Mouse (Mus musculus) spleen, adult 2 months (tissue): ENCODE results near the gene Ubr1. TPM values are rescaled to one million over a fixed set of nuclear protein-coding genes. Genes with fewer than 3 reads are reported as not detected.
A peak's percentile ranks its signal among the peaks of the same experiment; 100 is the strongest.

ENCODE experiments used
- DNase-seq, 2 experiments: peaks; one replicate each; pipeline versions ENCODE4 v3.0.0 to v3.0.0-alpha.2; 2012 to 2021; ENCODE audit warnings: low spot score in 2 of 2, low read depth in 1 of 2
- H3K27ac ChIP-seq: fragments of 200-500 bp; 2 replicates; pipeline ENCODE4 v1.5.1; 2012; ENCODE audit warnings: low read length, inconsistent platforms; ENCODE audit not compliant: insufficient read depth
- H3K27me3 ChIP-seq: fragments of 200-500 bp; 2 replicates; pipeline ENCODE4 v1.6.1; 2012; ENCODE audit warnings: mild to moderate bottlenecking, moderate library complexity, low read length, inconsistent platforms; ENCODE audit not compliant: control insufficient read depth, insufficient read depth
- H3K36me3 ChIP-seq: fragments of 200-500 bp; 2 replicates; pipeline ENCODE4 v1.6.1; 2012; ENCODE audit warnings: mild to moderate bottlenecking, low read length, inconsistent platforms; ENCODE audit not compliant: control insufficient read depth, insufficient read depth
- H3K4me1 ChIP-seq: fragments of 200-500 bp; 2 replicates; pipeline ENCODE4 v1.6.1; 2011; ENCODE audit warnings: inconsistent platforms; ENCODE audit not compliant: control insufficient read depth, insufficient read depth, insufficient read length
- H3K4me3 ChIP-seq: fragments of 200-500 bp; 2 replicates; pipeline ENCODE4 v1.5.1; 2011; ENCODE audit warnings: mild to moderate bottlenecking, inconsistent platforms; ENCODE audit not compliant: insufficient read depth, insufficient read length; ENCODE audit errors: extremely low read depth
- CTCF ChIP-seq: fragments of 200-500 bp; IDR thresholded peaks from 2 replicates; pipeline ENCODE4 v1.5.1; 2011; ENCODE audit warnings: mild to moderate bottlenecking, inconsistent platforms; ENCODE audit not compliant: insufficient read depth, insufficient read length, insufficient replicate concordance; ENCODE audit errors: extremely low read depth
- POLR2A ChIP-seq: fragments of 200-500 bp; IDR thresholded peaks from 2 replicates; pipeline ENCODE4 v1.6.1; 2011; ENCODE audit warnings: low read depth, low read length, inconsistent platforms
- WGBS: fragments of 180-500 bp; shearing (Covaris S2); methylation state at CpG from one replicate; pipeline ENCODE4 v1.1.7; 2018; 5-methylcytosine and 5-hydroxymethylcytosine counted together
- polyA plus RNA-seq: library from polyadenylated mRNA; depleted of rRNA; stranded (reverse); fragments of >200 nt; gene quantifications from 2 replicates; pipeline ENCODE4 v1.2.3, GENCODE M21; 2012

Gene Ubr1
- polyA plus RNA-seq, 1 experiment, result 25.3 TPM

- Histone ChIP-seq H3K27me3 (no peaks in the 10 kb centered on the region), H3K4me1 (no peaks in the 10 kb centered on the region), H3K36me3 (peaks cover 20% of the 10 kb centered on the region), H3K4me3 (no peak overlapping the region), H3K27ac (no peak overlapping the region)
- DNase-seq, result no peak
- no peak for TF ChIP-seq POLR2A
- no peak for TF ChIP-seq CTCF
- WGBS, result 88% methylated on average over 4 of the region's 4 CpGs
Measured at GRCm38 (mm10) chr2:120909556-120909955, 61.0 kb downstream of the Ubr1 start.

- Histone ChIP-seq H3K4me1 (no peaks in the 10 kb centered on the region), H3K27ac (no peak overlapping the region), H3K27me3 (no peaks in the 10 kb centered on the region), H3K36me3 (peaks cover 25% of the 10 kb centered on the region), H3K4me3 (no peak overlapping the region)
- 97% methylated on average over 3 of the region's 3 CpGs for WGBS
- DNase-seq, result no peak
- TF ChIP-seq POLR2A, result no peak
- TF ChIP-seq CTCF, result no peak
Measured at GRCm38 (mm10) chr2:120896361-120896760, 74.2 kb downstream of the Ubr1 start.

GRCm38 (mm10) chr2:120887601-120888000 is 82.9 kb downstream of the Ubr1 start:
- 45% methylated on average over 5 of the region's 5 CpGs for WGBS
- Histone ChIP-seq H3K36me3 (peaks cover 15% of the 10 kb centered on the region), H3K4me3 (no peak overlapping the region), H3K4me1 (no peaks in the 10 kb centered on the region), H3K27ac (no peak overlapping the region), H3K27me3 (no peaks in the 10 kb centered on the region)
- DNase-seq, result no peak
- TF ChIP-seq CTCF (no peak), POLR2A (no peak)

GRCm38 (mm10) chr2:120873192-120873591 is 97.3 kb downstream of the Ubr1 start:
- no peak for DNase-seq
- H3K27me3 ChIP-seq, result no peaks in the 10 kb centered on the region
- H3K4me1 ChIP-seq, result no peaks in the 10 kb centered on the region
- 99% methylated on average over 2 of the region's 2 CpGs for whole genome bisulfite sequencing
- no peak overlapping the region for H3K4me3 ChIP-seq
- no peak for TF ChIP-seq POLR2A
- no peak for TF ChIP-seq CTCF
- H3K27ac ChIP-seq, result no peak overlapping the region
- peaks cover 23% of the 10 kb centered on the region for H3K36me3 ChIP-seq

DNA sequence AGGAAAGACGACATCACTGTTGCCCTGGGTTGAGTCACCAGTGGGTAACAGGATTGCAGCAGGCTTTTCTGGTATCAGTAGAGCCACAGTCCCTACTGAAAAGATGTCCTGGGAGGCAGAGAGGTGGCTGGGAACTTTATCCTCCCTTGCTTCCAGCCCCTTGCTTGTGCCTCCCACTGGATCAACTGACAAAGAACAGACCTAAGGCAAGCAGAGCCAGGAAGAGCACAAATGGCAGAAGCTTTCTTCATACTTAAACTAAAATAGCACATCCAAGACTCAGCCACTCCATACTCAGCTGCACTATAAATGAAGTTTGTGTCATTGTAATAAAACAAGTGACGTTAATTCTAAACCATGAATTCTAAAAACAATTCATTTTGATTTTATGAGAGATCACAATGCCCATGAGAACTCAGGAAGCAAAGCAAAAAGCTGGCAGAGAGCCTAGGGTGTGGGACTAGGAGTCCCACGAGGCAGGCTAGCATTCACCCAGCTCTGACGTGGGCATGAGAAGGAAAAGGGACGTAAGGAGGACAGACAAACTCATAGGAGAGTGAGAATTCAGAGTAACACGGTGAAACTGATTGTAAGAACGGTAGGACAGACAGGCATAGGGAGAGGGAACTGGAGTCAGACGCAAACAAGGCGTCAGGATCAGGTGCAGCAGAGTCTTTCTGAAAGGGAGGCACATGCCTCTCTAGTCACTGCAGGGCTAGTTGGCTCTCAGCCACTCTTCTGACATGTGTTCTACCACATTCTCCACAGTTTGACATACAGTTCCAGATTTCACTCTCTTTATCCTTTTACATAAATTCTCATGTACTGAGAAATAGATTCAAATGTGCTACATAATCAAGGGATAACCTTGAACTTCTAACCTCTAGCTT is 98.8 kb downstream of the Ubr1 start:
- WGBS, result 87% methylated on average over 9 of the region's 9 CpGs
- peaks cover 25% of the 10 kb centered on the region for H3K36me3 ChIP-seq
- H3K4me1 ChIP-seq, result no peaks in the 10 kb centered on the region
- no peak overlapping the region for H3K27ac ChIP-seq
- no peak overlapping the region for H3K4me3 ChIP-seq
- no peak for TF ChIP-seq POLR2A
- DNase-seq, result no peak
- no peaks in the 10 kb centered on the region for H3K27me3 ChIP-seq

DNA sequence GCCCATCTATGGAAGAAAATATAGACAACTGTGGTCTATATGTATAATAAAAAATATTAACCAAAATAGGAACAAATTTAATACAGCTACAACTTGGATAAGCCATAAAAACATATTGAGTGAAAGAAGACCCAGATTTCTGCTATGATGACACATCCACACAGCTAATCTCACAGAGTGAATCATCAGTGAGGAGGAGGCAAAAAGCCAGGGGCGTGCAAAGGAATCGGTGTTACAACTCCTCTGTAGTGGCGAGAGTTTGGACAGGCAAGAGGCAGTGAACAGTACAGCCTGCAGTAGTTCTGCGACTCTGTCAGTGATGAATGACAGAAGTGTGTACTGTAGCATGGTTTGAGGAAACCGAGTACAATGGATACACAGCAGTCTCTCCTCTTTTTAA is 103.2 kb downstream of the Ubr1 start:
- 96% methylated on average over 5 of the region's 5 CpGs for WGBS
- DNase-seq, result no peak

GRCm38 (mm10) chr2:120866561-120866960 is 104.0 kb downstream of the Ubr1 start:
- Histone ChIP-seq H3K27ac (no peak overlapping the region), H3K4me1 (no peaks in the 10 kb centered on the region), H3K36me3 (peaks cover 31% of the 10 kb centered on the region), H3K27me3 (no peaks in the 10 kb centered on the region), H3K4me3 (no peak overlapping the region)
- peak in 1 of 2 experiments; percentile 20 for DNase-seq
- WGBS, result 14% methylated on average over 1 of the region's 1 CpGs
- TF ChIP-seq POLR2A, result no peak
- peak; percentile 36; the same call in 1 of the 2 replicates for TF ChIP-seq CTCF

More for the DNA sequence above, 103.2 kb downstream of the Ubr1 start:
- Histone ChIP-seq H3K4me3 (no peak overlapping the region), H3K36me3 (peaks cover 28% of the 10 kb centered on the region), H3K27me3 (no peaks in the 10 kb centered on the region), H3K4me1 (no peaks in the 10 kb centered on the region), H3K27ac (no peak overlapping the region)
- TF ChIP-seq CTCF (no peak), POLR2A (no peak)
